Mouse (Mus musculus): ENCODE measurements at regions not wholly inside any gene's neighbourhood (a gene's known extent, or its start where the extent isn't known, plus 50 kb on each side); places are given as distances from the start of the nearest gene placed in this dataset.

- no peak for DNase-seq
Measured at GRCm38 (mm10) chr8:9152313-9152925, 462.1 kb upstream of the Arglu1 start.

GRCm38 (mm10) chr8:9144362-9144761 lies 454.0 kb upstream of the Arglu1 start:
- DNase-seq: no peak

GRCm38 (mm10) chr8:9139781-9140180 lies 449.5 kb upstream of the Arglu1 start:
- DNase-seq: no peak

- peak; percentile 23 for DNase-seq
Measured at GRCm38 (mm10) chr8:9139059-9139620, 448.8 kb upstream of the Arglu1 start.

GRCm38 (mm10) chr8:9133758-9134157 lies 443.4 kb upstream of the Arglu1 start:
- no peak for DNase-seq

- no peak for DNase-seq
Measured at GRCm38 (mm10) chr8:9132612-9133218, 442.4 kb upstream of the Arglu1 start.

GRCm38 (mm10) chr8:9131249-9131648 lies 440.9 kb upstream of the Arglu1 start:
- DNase-seq: no peak

- DNase-seq: no peak
Measured at GRCm38 (mm10) chr8:9124503-9124902, 434.2 kb upstream of the Arglu1 start.

GRCm38 (mm10) chr8:9117809-9118737 lies 427.8 kb upstream of the Arglu1 start:
- DNase-seq: no peak

GRCm38 (mm10) chr8:9095980-9096379 lies 405.7 kb upstream of the Arglu1 start:
- DNase-seq: no peak

GRCm38 (mm10) chr8:9094002-9094401 lies 403.7 kb upstream of the Arglu1 start:
- no peak for DNase-seq

GRCm38 (mm10) chr8:9093356-9093755 lies 403.0 kb upstream of the Arglu1 start:
- DNase-seq: no peak

GRCm38 (mm10) chr8:9072724-9073123 lies 382.4 kb upstream of the Arglu1 start:
- no peak for DNase-seq

GRCm38 (mm10) chr8:9072286-9072685 lies 382.0 kb upstream of the Arglu1 start:
- no peak for DNase-seq

- DNase-seq: no peak
Measured at GRCm38 (mm10) chr8:9070953-9071352, 380.6 kb upstream of the Arglu1 start.

GRCm38 (mm10) chr8:9069845-9070244 lies 379.5 kb upstream of the Arglu1 start:
- DNase-seq: no peak

GRCm38 (mm10) chr8:9067731-9068130 lies 377.4 kb upstream of the Arglu1 start:
- no peak for DNase-seq

- no peak for DNase-seq
Measured at GRCm38 (mm10) chr8:9060166-9060565, 369.8 kb upstream of the Arglu1 start.

- DNase-seq: no peak
Measured at GRCm38 (mm10) chr8:9055416-9055819, 365.1 kb upstream of the Arglu1 start.

GRCm38 (mm10) chr8:9054801-9055200 lies 364.5 kb upstream of the Arglu1 start:
- DNase-seq: no peak

GRCm38 (mm10) chr8:9051699-9052098 lies 361.4 kb upstream of the Arglu1 start:
- no peak for DNase-seq

- no peak for DNase-seq
Measured at GRCm38 (mm10) chr8:9050740-9051475, 360.6 kb upstream of the Arglu1 start.

GRCm38 (mm10) chr8:9048116-9048515 lies 357.8 kb upstream of the Arglu1 start:
- no peak for DNase-seq
